Mouse (Mus musculus) heart, postnatal 0 days (tissue): ENCODE data around the gene Ppp1r12b.

ENCODE experiments used
- CTCF ChIP-seq: IDR thresholded peaks from 2 replicates; pipeline ENCODE4 v1.5.1; 2016; ENCODE audit warnings: antibody characterized with exemption, control low read depth, low read depth
- EP300 ChIP-seq: IDR thresholded peaks from 2 replicates; pipeline ENCODE4 v1.6.1; 2016; ENCODE audit warnings: antibody characterized with exemption, low read depth

DNA sequence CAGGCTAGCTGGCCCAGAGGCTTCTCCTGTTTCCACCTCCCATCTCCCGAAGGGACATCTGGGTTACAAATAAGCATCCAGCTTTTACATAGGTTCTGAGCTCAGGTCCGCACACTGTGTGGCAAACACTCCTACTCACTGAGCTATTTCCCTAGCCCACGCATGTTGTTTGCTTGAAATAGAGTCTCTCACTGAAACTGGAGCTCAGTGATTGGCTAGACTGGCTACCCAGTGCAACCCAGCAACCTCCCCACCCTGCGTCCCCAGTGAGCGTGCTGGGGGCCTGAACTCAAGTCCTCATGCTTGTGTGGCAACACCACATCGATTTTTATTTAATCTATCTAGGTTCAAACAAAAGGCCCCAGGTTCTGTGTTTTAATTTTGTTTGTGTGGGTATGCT lies 112.4 kb downstream of the Ppp1r12b start:
- TF ChIP-seq EP300 (no peak), CTCF (no peak)
